Mouse (Mus musculus): Measurements from ENCODE around the gene Hs3st3b1.

Hs3st3b1 gene

GRCm38 (mm10) chr11:63923386-63923785 is 1.3 kb upstream of the Hs3st3b1 start:
- peak; percentile 48 for DNase-seq (ENCODE audit: low read depth)

- DNase-seq (ENCODE audit: low read depth): no peak
These were observed 792 bp downstream of the Hs3st3b1 start for GRCm38 (mm10) chr11:63921044-63921951.

GRCm38 (mm10) chr11:63920531-63920930 is 1.6 kb downstream of the Hs3st3b1 start:
- peak; percentile 91 for DNase-seq (ENCODE audit: low read depth)

- DNase-seq (ENCODE audit: low read depth): peak; percentile 53
These were observed 2.6 kb downstream of the Hs3st3b1 start for GRCm38 (mm10) chr11:63919211-63920098.

- DNase-seq (ENCODE audit: low read depth): no peak
These were observed 3.6 kb downstream of the Hs3st3b1 start for GRCm38 (mm10) chr11:63918321-63919105.

GRCm38 (mm10) chr11:63917561-63917960 is 4.5 kb downstream of the Hs3st3b1 start:
- DNase-seq (ENCODE audit: low read depth): peak; percentile 47

- DNase-seq (ENCODE audit: low read depth): peak; percentile 82
These were observed 7.7 kb downstream of the Hs3st3b1 start for GRCm38 (mm10) chr11:63914388-63914787.

GRCm38 (mm10) chr11:63913936-63914335 is 8.2 kb downstream of the Hs3st3b1 start:
- DNase-seq (ENCODE audit: low read depth): peak; percentile 27

GRCm38 (mm10) chr11:63911001-63911400 is 11.1 kb downstream of the Hs3st3b1 start:
- DNase-seq (ENCODE audit: low read depth): no peak

- DNase-seq (ENCODE audit: low read depth): no peak
These were observed 12.1 kb downstream of the Hs3st3b1 start for GRCm38 (mm10) chr11:63909961-63910360.

GRCm38 (mm10) chr11:63908500-63908899 is 13.6 kb downstream of the Hs3st3b1 start:
- DNase-seq (ENCODE audit: low read depth): peak; percentile 66

- no peak for DNase-seq (ENCODE audit: low read depth)
These were observed 15.3 kb downstream of the Hs3st3b1 start for GRCm38 (mm10) chr11:63906552-63907353.

- no peak for DNase-seq (ENCODE audit: low read depth)
These were observed 17.3 kb downstream of the Hs3st3b1 start for GRCm38 (mm10) chr11:63904787-63905186.

GRCm38 (mm10) chr11:63898509-63899168 is 23.5 kb downstream of the Hs3st3b1 start:
- DNase-seq (ENCODE audit: low read depth): no peak

- DNase-seq (ENCODE audit: low read depth): no peak
These were observed 24.1 kb downstream of the Hs3st3b1 start for GRCm38 (mm10) chr11:63897856-63898508.

- DNase-seq (ENCODE audit: low read depth): no peak
These were observed 25.1 kb downstream of the Hs3st3b1 start for GRCm38 (mm10) chr11:63897011-63897410.

- no peak for DNase-seq (ENCODE audit: low read depth)
These were observed 27.9 kb downstream of the Hs3st3b1 start for GRCm38 (mm10) chr11:63894188-63894587.

GRCm38 (mm10) chr11:63893557-63893956 is 28.5 kb downstream of the Hs3st3b1 start:
- no peak for DNase-seq (ENCODE audit: low read depth)

GRCm38 (mm10) chr11:63891479-63892020 is 30.5 kb downstream of the Hs3st3b1 start:
- no peak for DNase-seq (ENCODE audit: low read depth)

- no peak for DNase-seq (ENCODE audit: low read depth)
These were observed 38.7 kb downstream of the Hs3st3b1 start for GRCm38 (mm10) chr11:63883385-63883784.
